12 mouse cellular contexts compared by ENCODE assay signal in the genomic region with DNA sequence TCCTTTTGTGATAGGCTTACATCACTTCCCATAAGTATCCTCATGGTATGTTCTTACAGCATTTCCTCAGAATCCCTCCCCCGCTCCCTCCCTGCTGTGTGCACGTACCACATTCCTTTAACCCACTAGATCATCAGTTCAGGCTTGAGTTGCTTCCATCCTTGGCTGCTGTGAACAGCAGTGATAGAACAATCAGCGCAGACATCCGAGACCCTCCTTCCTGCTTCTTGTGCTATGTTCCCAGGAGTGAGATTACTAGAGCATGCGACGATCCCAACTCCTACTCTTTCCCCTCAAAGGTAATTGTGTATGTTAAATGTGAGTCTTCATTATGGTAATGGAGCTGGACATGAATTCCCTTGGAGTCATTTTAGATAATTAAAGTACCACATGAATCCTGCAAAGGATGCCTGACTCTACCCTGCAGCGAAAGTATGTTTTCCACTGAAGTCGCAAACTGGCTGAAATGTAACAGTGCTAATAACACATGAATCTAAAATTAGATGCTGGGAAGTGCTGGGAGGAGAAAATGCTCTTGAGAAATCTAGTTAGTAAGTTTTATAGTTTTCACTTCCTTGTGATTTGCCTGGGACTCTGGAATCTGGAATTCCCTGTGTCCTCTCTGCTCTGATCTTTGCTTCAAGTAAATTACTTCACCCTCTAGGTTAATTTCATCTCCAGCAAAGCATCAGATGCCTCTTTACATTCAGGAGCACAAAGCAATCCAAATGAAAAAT. TPM values are rescaled to one million over a fixed set of nuclear protein-coding genes. Genes with fewer than 3 reads are reported as not detected.
A peak's percentile ranks its signal among the peaks of the same experiment; 100 is the strongest.
DNase-seq lines count a peak whose midpoint lies in the region; ATAC-seq and TF ChIP-seq lines count a peak whose summit lies in the region.
"Had no signal": no experiment of that assay in that cellular context is flagged by ENCODE, and none has a peak within 500 bp of the region (broad histone marks: within the 10 kb centered on the region; RNA-seq: fewer than 3 reads in every experiment).

No protein-coding gene starts in this region.

- intact Hi-C loops in heart, postnatal 36 days (cut with DNase I) = no loop called here

- WGBS in heart, embryonic 13.5 days = 38% methylated on average over 8 of the region's 8 CpGs
- 39% methylated on average over 8 of the region's 8 CpGs for WGBS in midbrain, embryonic 13.5 days
- 53% methylated on average over 8 of the region's 8 CpGs for WGBS in midbrain, embryonic 10.5 days
- WGBS in hindbrain, embryonic 16.5 days = 28% methylated on average over 8 of the region's 8 CpGs
- 93% methylated on average over 8 of the region's 8 CpGs for WGBS in thymus, adult 2 months

- H3K9ac ChIP-seq in heart, embryonic 13.5 days = no peak overlapping the region
- no peak overlapping the region for H3K9ac ChIP-seq in midbrain, embryonic 13.5 days (replicated peaks)
- no peak overlapping the region for H3K9ac ChIP-seq in hindbrain, embryonic 16.5 days (ENCODE audit: low read depth, low read length)

- peak overlapping the region; percentile 26 for H3K4me2 ChIP-seq in heart, embryonic 13.5 days
- H3K4me2 ChIP-seq in midbrain, embryonic 13.5 days (replicated peaks) = no peak overlapping the region
- peak overlapping the region; percentile 38 for H3K4me2 ChIP-seq in hindbrain, embryonic 16.5 days (ENCODE audit: low read length)

- H3K27me3 ChIP-seq in heart, embryonic 13.5 days (replicated peaks) = no peaks in the 10 kb centered on the region
- H3K27me3 ChIP-seq in midbrain, embryonic 13.5 days = no peaks in the 10 kb centered on the region; the same call in 1 of the 2 replicates
- no peaks in the 10 kb centered on the region for H3K27me3 ChIP-seq in midbrain, embryonic 10.5 days (ENCODE audit: low read depth, poor library complexity, severe bottlenecking)
- H3K27me3 ChIP-seq in hindbrain, embryonic 16.5 days (replicated peaks; ENCODE audit: control insufficient read depth, insufficient read depth, low read length) = no peaks in the 10 kb centered on the region
- H3K27me3 ChIP-seq in thymus, adult 2 months (ENCODE audit: control insufficient read depth, insufficient read depth, low read length) = no peaks in the 10 kb centered on the region

- no peaks in the 10 kb centered on the region for H3K36me3 ChIP-seq in heart, embryonic 13.5 days
- H3K36me3 ChIP-seq in midbrain, embryonic 13.5 days = no peaks in the 10 kb centered on the region
- H3K36me3 ChIP-seq in midbrain, embryonic 10.5 days = no peaks in the 10 kb centered on the region
- no peaks in the 10 kb centered on the region for H3K36me3 ChIP-seq in hindbrain, embryonic 16.5 days (ENCODE audit: control insufficient read depth, insufficient read depth, low read length)
- no peaks in the 10 kb centered on the region for H3K36me3 ChIP-seq in thymus, adult 2 months (ENCODE audit: control insufficient read depth, insufficient read depth, low read length)

- no peak; the same call in 1 of the 2 replicates for ATAC-seq in heart, embryonic 13.5 days (ENCODE audit: extremely low read depth, insufficient number of reproducible peaks, low FRiP score, low TSS enrichment)
- 0 out of 2 replicates have a peak, but pooled peaks have one; percentile 43 for ATAC-seq in midbrain, embryonic 13.5 days
- peak; percentile 72 for ATAC-seq in hindbrain, embryonic 16.5 days
- ATAC-seq: CD4-positive, CD25-positive, alpha-beta regulatory T cell, adult 4 months had no signal

- no peak for DNase-seq in heart, postnatal 36 days
- DNase-seq in midbrain, embryonic 10.5 days (ENCODE audit: low spot score) = no peak
- peak; percentile 30 for DNase-seq in yolk sac, embryonic 10.5 days (ENCODE audit: low spot score)
- DNase-seq in thymus, adult 2 months = no peak
- no peak for DNase-seq in cerebellum, postnatal 10 days
- DNase-seq: cerebellum, postnatal 25 days; spleen, adult 18-20 months had no signal

- H3K4me3 ChIP-seq in heart, embryonic 13.5 days = no peak overlapping the region
- H3K4me3 ChIP-seq in midbrain, embryonic 13.5 days (replicated peaks) = no peak overlapping the region
- no peak overlapping the region for H3K4me3 ChIP-seq in midbrain, embryonic 10.5 days
- no peak overlapping the region for H3K4me3 ChIP-seq in hindbrain, embryonic 16.5 days (ENCODE audit: low read length)
- H3K4me3 ChIP-seq in thymus, adult 2 months (ENCODE audit: control insufficient read depth, insufficient read depth, low read length) = no peak overlapping the region
- H3K4me3 ChIP-seq: megakaryocyte, embryonic 14.5 days had no signal

- TF ChIP-seq POLR2A in thymus, adult 2 months (IDR thresholded peaks at IDR 0.05; ENCODE audit: control insufficient read depth, extremely low read depth, insufficient read depth, low read length, poor library complexity) = no peak

- 0 out of 2 replicates have a peak overlapping the region, but pooled peaks have one; percentile 21 for H3K27ac ChIP-seq in heart, embryonic 13.5 days (replicated peaks)
- no peak overlapping the region for H3K27ac ChIP-seq in midbrain, embryonic 13.5 days
- H3K27ac ChIP-seq in midbrain, embryonic 10.5 days (replicated peaks) = no peak overlapping the region
- H3K27ac ChIP-seq in hindbrain, embryonic 16.5 days (ENCODE audit: low read depth, low read length) = no peak overlapping the region; the same call in 1 of the 2 replicates
- H3K27ac ChIP-seq in thymus, adult 2 months (ENCODE audit: control insufficient read depth, insufficient read depth, low read length) = no peak overlapping the region

- peaks cover 26% of the 10 kb centered on the region for H3K4me1 ChIP-seq in heart, embryonic 13.5 days
- H3K4me1 ChIP-seq in midbrain, embryonic 13.5 days (replicated peaks) = no peaks in the 10 kb centered on the region
- H3K4me1 ChIP-seq in midbrain, embryonic 10.5 days = peaks cover 10% of the 10 kb centered on the region
- peaks cover 12% of the 10 kb centered on the region for H3K4me1 ChIP-seq in hindbrain, embryonic 16.5 days (ENCODE audit: control insufficient read depth, insufficient read depth, low read depth, low read length)
- H3K4me1 ChIP-seq in thymus, adult 2 months (replicated peaks; ENCODE audit: control insufficient read depth, insufficient read depth, low read length) = peaks cover 27% of the 10 kb centered on the region

- TF ChIP-seq CTCF in thymus, adult 2 months (IDR thresholded peaks at IDR 0.05; ENCODE audit: borderline replicate concordance, control insufficient read depth, extremely low read depth, insufficient read depth, low read length, poor library complexity) = no peak

- H3K9me3 ChIP-seq in heart, embryonic 13.5 days = no peaks in the 10 kb centered on the region
- no peaks in the 10 kb centered on the region for H3K9me3 ChIP-seq in midbrain, embryonic 13.5 days
- no peaks in the 10 kb centered on the region for H3K9me3 ChIP-seq in midbrain, embryonic 10.5 days (replicated peaks)
- no peaks in the 10 kb centered on the region for H3K9me3 ChIP-seq in hindbrain, embryonic 16.5 days (ENCODE audit: control insufficient read depth, low read length)
- H3K9me3 ChIP-seq: megakaryocyte, embryonic 14.5 days had no signal

RNA-seq across cellular contexts. Expression of a gene that starts 13.6 kb away (rescaled TPM):
- 2.5 and 2.6 TPM in 2 replicates for polyA plus RNA-seq in heart, embryonic 13.5 days (2015; fragmentation: Nextera tagmentation; extraction: Ambion mirVana)
- 10 to 100 TPM in 1 of 2 experiments, 1 to 10 TPM in 1; 7.4 to 13.1 TPM for total RNA-seq in heart, postnatal 36 days (2021)
- polyA plus RNA-seq in midbrain, embryonic 13.5 days (2015; fragmentation: Nextera tagmentation; extraction: Ambion mirVana) = 4.5 and 4.8 TPM in 2 replicates
- polyA plus RNA-seq in midbrain, embryonic 10.5 days (2016; fragmentation: Nextera tagmentation; extraction: Ambion mirVana) = 1.9 and 3.3 TPM in 2 replicates
- polyA plus RNA-seq in hindbrain, embryonic 16.5 days (2015; fragmentation: Nextera tagmentation; extraction: Ambion mirVana) = 4.1 and 4.2 TPM in 2 replicates
- 28.2 and 31.1 TPM in 2 replicates for polyA plus RNA-seq in thymus, adult 2 months (2012; rRNA removed)
